ENCODE assay signal across 27 mouse cellular contexts in the genomic region with DNA sequence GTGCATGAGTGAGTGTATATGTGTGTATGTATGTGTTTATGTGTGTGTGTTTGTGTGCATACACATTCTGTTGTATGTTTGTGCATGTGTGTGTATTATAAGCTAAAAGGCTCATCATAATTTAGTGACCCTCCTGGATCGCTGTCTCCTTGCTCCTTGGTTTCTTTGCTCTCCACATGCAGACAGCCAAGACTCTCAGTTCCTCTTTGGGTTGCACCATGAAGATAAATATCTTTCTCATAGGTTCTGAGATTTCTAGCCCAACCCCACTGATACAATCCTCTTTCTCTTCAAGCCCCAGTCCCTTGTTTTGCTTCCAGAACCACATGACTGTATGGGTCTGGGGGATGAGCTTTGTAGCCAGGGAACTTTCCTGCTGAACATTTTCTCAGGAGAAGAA. TPM values are rescaled to one million over a fixed set of nuclear protein-coding genes. Genes with fewer than 3 reads are reported as not detected.
DNase-seq lines count a peak whose midpoint lies in the region; ATAC-seq and TF ChIP-seq lines count a peak whose summit lies in the region.
"Had no signal": no experiment of that assay in that cellular context is flagged by ENCODE, and none has a peak within 500 bp of the region (broad histone marks: within the 10 kb centered on the region; RNA-seq: fewer than 3 reads in every experiment).

No protein-coding gene starts in this region.

- dilution Hi-C loops in CH12.LX (cut with MboI; ENCODE audit: extremely low pct_ligation_motif_present, extremely low pct_unique_long_range_greater_than_20kb, low sequenced_read_pairs) = no loop called here

- in situ Hi-C loops in CH12.LX (cut with MboI; ENCODE audit: low pct_ligation_motif_present, low pct_unique_long_range_greater_than_20kb, low sequenced_read_pairs) = no loop called here

- intact Hi-C loops in gastrocnemius, postnatal 14 days (cut with DNase I; ENCODE audit: low total_unique reads) = no loop called here
- intact Hi-C loops in gastrocnemius, postnatal 36 days (cut with DNase I) = no loop called here

- no peak overlapping the region for H3K9ac ChIP-seq in CH12.LX (ENCODE audit: insufficient read depth, low read depth)
- H3K9ac ChIP-seq: embryonic facial prominence, embryonic 13.5 days; embryonic facial prominence, embryonic 15.5 days; forebrain, embryonic 12.5 days had no signal

- peak; percentile 52; the same call in 1 of the 2 replicates for ATAC-seq in megakaryocyte, adult 5-6 weeks (ENCODE audit: poor library complexity, severe bottlenecking)
- ATAC-seq: CD4-positive, CD25-positive, alpha-beta regulatory T cell, adult 4 months; forebrain, embryonic 14.5 days; forebrain, embryonic 16.5 days had no signal

- no peak for DNase-seq in CH12.LX (ENCODE audit: extremely low read depth)
- peak; percentile 30 for DNase-seq in splenic B cell, adult 2 months (ENCODE audit: low read depth, low spot score)
- no peak for DNase-seq in gastrocnemius, postnatal 14 days
- no peak for DNase-seq in thymus, postnatal 10 days (ENCODE audit: low spot score in 2 of 2)
- DNase-seq in gastrocnemius, postnatal 36 days = no peak
- DNase-seq: adrenal gland, adult 2 months; adrenal gland, postnatal 10 days; adrenal gland, postnatal 25 days; B cell, adult 2 months; cerebellum, adult 11 months; cerebellum, adult 18-20 months; cerebellum, adult 8-10 months; cerebellum, adult 9-11 months; cerebellum, postnatal 14 days; cerebellum, postnatal 36 days; embryo, embryonic 11 days had no signal

- no peaks in the 10 kb centered on the region for H3K27me3 ChIP-seq in CH12.LX (replicated peaks)
- H3K27me3 ChIP-seq in splenic B cell, adult 2 months (ENCODE audit: control insufficient read depth, insufficient read depth, low read length, poor library complexity, severe bottlenecking) = no peaks in the 10 kb centered on the region
- H3K27me3 ChIP-seq: embryonic facial prominence, embryonic 13.5 days; embryonic facial prominence, embryonic 15.5 days; forebrain, embryonic 12.5 days had no signal

- TF ChIP-seq CTCF in CH12.LX (conservative IDR thresholded peaks at IDR 0.05 in 1 of 2, IDR thresholded peaks at IDR 0.05 in 1 of 2; ENCODE audit: low read depth in 2 of 2, low read length in 2 of 2) = no peak

- no peaks in the 10 kb centered on the region for H3K36me3 ChIP-seq in CH12.LX (replicated peaks in 1 of 2; ENCODE audit: control insufficient read depth in 1 of 2, insufficient read depth in 1 of 2, low read length in 1 of 2)
- no peaks in the 10 kb centered on the region for H3K36me3 ChIP-seq in splenic B cell, adult 2 months (ENCODE audit: control insufficient read depth, insufficient read depth, low read length, poor library complexity, severe bottlenecking)
- H3K36me3 ChIP-seq: embryonic facial prominence, embryonic 13.5 days; embryonic facial prominence, embryonic 15.5 days; forebrain, embryonic 10.5 days; forebrain, embryonic 12.5 days had no signal

- H3K27ac ChIP-seq in CH12.LX (ENCODE audit: insufficient read depth, low read depth) = no peak overlapping the region
- H3K27ac ChIP-seq: embryonic facial prominence, embryonic 13.5 days; embryonic facial prominence, embryonic 15.5 days; forebrain, embryonic 10.5 days; forebrain, embryonic 12.5 days had no signal

- TF ChIP-seq EP300 in CH12.LX (IDR thresholded peaks at IDR 0.05; ENCODE audit: low read length) = peak; percentile 59

- no peak for TF ChIP-seq RAD21 in CH12.LX (IDR thresholded peaks at IDR 0.05; ENCODE audit: low read depth, low read length)

- H3K9me3 ChIP-seq in CH12.LX (replicated peaks; ENCODE audit: low read length) = no peaks in the 10 kb centered on the region
- H3K9me3 ChIP-seq: embryonic facial prominence, embryonic 13.5 days; embryonic facial prominence, embryonic 15.5 days; forebrain, embryonic 10.5 days; forebrain, embryonic 12.5 days had no signal

- no peak overlapping the region for H3K4me3 ChIP-seq in CH12.LX (replicated peaks in 1 of 3; ENCODE audit: low read depth in 2 of 3, low read length in 2 of 3, poor library complexity in 1 of 3)
- H3K4me3 ChIP-seq: embryonic facial prominence, embryonic 13.5 days; embryonic facial prominence, embryonic 15.5 days; erythroblast, embryonic 14.5 days; forebrain, embryonic 10.5 days; forebrain, embryonic 12.5 days had no signal

- H3K4me2 ChIP-seq in CH12.LX (ENCODE audit: insufficient read depth, low read depth, poor library complexity, severe bottlenecking) = no peak overlapping the region
- H3K4me2 ChIP-seq: embryonic facial prominence, embryonic 13.5 days; embryonic facial prominence, embryonic 15.5 days; forebrain, embryonic 12.5 days had no signal

- no peaks in the 10 kb centered on the region for H3K79me2 ChIP-seq in CH12.LX (replicated peaks; ENCODE audit: control insufficient read depth, extremely low read depth, insufficient read depth, poor library complexity, severe bottlenecking)

- no peak for TF ChIP-seq POLR2A in CH12.LX (IDR thresholded peaks at IDR 0.05; ENCODE audit: low read depth, low read length)

- peaks cover 4 to 37% of the 10 kb centered on the region in 2 experiments for H3K4me1 ChIP-seq in CH12.LX (ENCODE audit: control insufficient read depth in 1 of 2, insufficient read depth in 2 of 2)
- H3K4me1 ChIP-seq: forebrain, embryonic 10.5 days; forebrain, embryonic 12.5 days had no signal

TF ChIP-seq in CH12.LX, 34 proteins besides CTCF, POLR2A, EP300 and RAD21:
- TF ChIP-seq CHD1 (IDR thresholded peaks at IDR 0.05; ENCODE audit: low read depth, low read length) = no peak
- TF ChIP-seq MAX (IDR thresholded peaks at IDR 0.05; ENCODE audit: low read length) = 0 out of 2 replicates have a peak, but pooled peaks have one; percentile 10
- TF ChIP-seq ZC3H11A (IDR thresholded peaks at IDR 0.05; ENCODE audit: low read depth, low read length) = no peak
- no peak for TF ChIP-seq HCFC1 (IDR thresholded peaks at IDR 0.05; ENCODE audit: low read depth, low read length)
- TF ChIP-seq IRF4 (IDR thresholded peaks at IDR 0.05; ENCODE audit: low read depth, low read length) = peak; percentile 67

RNA-seq across cellular contexts. Expression of a gene that starts 20.9 kb away (rescaled TPM):
- total RNA-seq in CH12.LX (2012; rRNA removed) (0.55 and 0.64 TPM in 2 replicates), CH12.LX (2014; rRNA removed) (3.4 and 4.1 TPM in 2 replicates)
- polyA plus RNA-seq in CH12.LX (2012; ENCODE audit: insufficient read length, low read depth) = 4.8 and 5.7 TPM in 2 replicates
- total RNA-seq in megakaryocyte, adult 5-6 weeks (2015) = 0.30 TPM in 1 of 2 replicates, not detected in the other
- total RNA-seq in megakaryocyte, adult 5-6 weeks (2017) = 1.1 and 1.3 TPM in 2 replicates
- under 1 TPM; 0.37 to 0.42 TPM for total RNA-seq in gastrocnemius, postnatal 14 days (2021)
- under 1 TPM; 0.35 to 0.71 TPM for total RNA-seq in gastrocnemius, postnatal 36 days (2021)
- total RNA-seq: adrenal gland, adult 2 months; adrenal gland, postnatal 25 days; adrenal gland, postnatal 4 days; ES-E14 had no signal
- polyA plus RNA-seq: adrenal gland, adult 2 months had no signal
